Mouse (Mus musculus): ENCODE results near the gene Stpg2. TPM values are rescaled to one million over a fixed set of nuclear protein-coding genes. Genes with fewer than 3 reads are reported as not detected.

Gene Stpg2
- polyA plus RNA-seq (2014; fragmentation: Illumina TruSeq; extraction: RNeasy Lipid Tissue Mini Kit (QIAGEN cat#74804)), result 0.46 TPM

GRCm38 (mm10) chr3:139205444-139205998 is at the start of gene Stpg2:
Stpg2 (plus strand) TSS chr3:139205694.

Other genes starting within 250 kb of the Stpg2 start
- gene Rap1gds1, start 130.5 kb upstream of the Stpg2 start, polyA plus RNA-seq (2014; fragmentation: Illumina TruSeq; extraction: RNeasy Lipid Tissue Mini Kit (QIAGEN cat#74804)), result 63.9 TPM